Mouse (Mus musculus) bone marrow macrophage, adult 2 months (primary cell): ENCODE results near the gene Gm20888. TPM values are rescaled to one million over a fixed set of nuclear protein-coding genes. Genes with fewer than 3 reads are reported as not detected.
"Not testable (repeated sequence)": the region's sequence is repeated elsewhere in the genome, so short reads cannot be mapped to it uniquely, and the experiment has no call there.

Source experiments
- H3K27ac ChIP-seq: 2 replicates; pipeline ENCODE4 v1.5.1; 2012; ENCODE audit warnings: low read depth, low read length; ENCODE audit not compliant: insufficient read depth
- H3K4me1 ChIP-seq: 2 replicates; pipeline ENCODE4 v1.6.1; 2012; ENCODE audit warnings: low read length; ENCODE audit not compliant: control insufficient read depth, insufficient read depth
- H3K4me3 ChIP-seq: 2 replicates; pipeline ENCODE4 v1.5.1; 2012; ENCODE audit warnings: mild to moderate bottlenecking, low read length, moderate library complexity; ENCODE audit not compliant: insufficient read depth
- polyA plus RNA-seq: library from polyadenylated mRNA; stranded (reverse); fragments of >200 nt; gene quantifications from 2 replicates; pipeline ENCODE4 v1.2.4, GENCODE M21; 2012; ENCODE audit not compliant: missing spikeins, insufficient read depth, insufficient read length

Gm20888 gene
- not detected in 2 replicates for polyA plus RNA-seq

GRCm38 (mm10) chrY:70441582-70441981, at the start of gene Gm20888:
Gene Gm20888 (plus strand): TSS chrY:70441882.
- H3K27ac ChIP-seq, H3K4me3 ChIP-seq, H3K4me1 ChIP-seq: not testable (repeated sequence)

Other genes starting within 250 kb of the Gm20888 start
- gene Gm21118, start 168.2 kb upstream of the Gm20888 start, polyA plus RNA-seq, result not detected in 2 replicates
- not detected in 2 replicates for gene Gm29423, start 138.6 kb upstream of the Gm20888 start, polyA plus RNA-seq
- gene Gm29644, start 138.5 kb upstream of the Gm20888 start, polyA plus RNA-seq, result not detected in 2 replicates